Mouse (Mus musculus) stomach, postnatal 0 days (tissue): ENCODE results near the gene Vps13c.

ENCODE experiments used
- CTCF ChIP-seq: IDR thresholded peaks from 2 replicates; pipeline ENCODE4 v1.5.1; 2016; ENCODE audit warnings: antibody characterized with exemption, low read depth, mild to moderate bottlenecking, moderate library complexity
- EP300 ChIP-seq: optimal IDR thresholded peaks from 2 replicates; pipeline ENCODE3; 2016; ENCODE audit warnings: antibody characterized with exemption

- TF ChIP-seq EP300: no peak
- TF ChIP-seq CTCF: no peak
Observed at GRCm38 (mm10) chr9:68006566-68006965, 166.4 kb downstream of the Vps13c start.
